Mouse (Mus musculus) kidney, postnatal 10 days (tissue): ENCODE results near the gene AI661453.
A peak's percentile ranks its signal among the peaks of the same experiment; 100 is the strongest.
"Not testable (repeated sequence)": the region's sequence is repeated elsewhere in the genome, so short reads cannot be mapped to it uniquely, and the experiment has no call there.

ENCODE experiments used
- DNase-seq: peaks from one replicate; pipeline ENCODE4 v3.0.0; 2021; ENCODE audit warnings: mixed read lengths

The AI661453 gene

GRCm38 (mm10) chr17:47468063-47468462, 31.6 kb downstream of the AI661453 start:
- no peak for DNase-seq

- peak; percentile 44 for DNase-seq
Observed at GRCm38 (mm10) chr17:47468466-47468865, 32.1 kb downstream of the AI661453 start.

- no peak for DNase-seq
Observed at GRCm38 (mm10) chr17:47469642-47470041, 33.2 kb downstream of the AI661453 start.

- no peak for DNase-seq
Observed at GRCm38 (mm10) chr17:47470121-47470520, 33.7 kb downstream of the AI661453 start.

GRCm38 (mm10) chr17:47470686-47471085, 34.3 kb downstream of the AI661453 start:
- DNase-seq, result peak; percentile 73

- DNase-seq, result no peak
Observed at GRCm38 (mm10) chr17:47472435-47473350, 36.3 kb downstream of the AI661453 start.

DNA sequence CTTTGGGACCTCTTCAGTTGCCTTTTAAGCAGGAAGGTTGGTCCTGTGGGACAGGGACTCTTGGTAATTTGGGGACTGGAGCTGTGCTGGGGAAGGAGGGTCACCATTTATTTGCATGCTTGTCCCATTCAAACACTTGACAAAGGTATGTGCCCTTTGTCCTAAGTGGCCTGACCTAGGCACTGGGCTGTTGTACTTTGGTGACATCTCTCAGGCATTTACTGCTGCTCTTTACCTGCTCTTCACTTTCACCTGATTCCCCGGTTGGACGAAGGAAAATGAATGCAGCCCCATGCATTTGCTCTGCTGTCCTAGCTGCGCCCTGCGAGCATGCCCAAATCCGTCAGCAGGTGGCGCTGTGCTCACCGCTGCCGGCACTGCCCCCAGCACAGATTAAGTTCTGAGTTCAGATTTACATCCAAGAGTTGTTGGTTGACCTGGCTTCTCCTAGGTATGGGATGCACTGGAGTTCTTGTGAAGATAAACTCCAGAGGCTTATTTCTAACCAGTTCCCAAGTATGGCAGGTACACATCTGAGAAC, 37.1 kb downstream of the AI661453 start:
- peak; percentile 74 for DNase-seq

GRCm38 (mm10) chr17:47474250-47474649, 37.8 kb downstream of the AI661453 start:
- DNase-seq, result no peak

DNA sequence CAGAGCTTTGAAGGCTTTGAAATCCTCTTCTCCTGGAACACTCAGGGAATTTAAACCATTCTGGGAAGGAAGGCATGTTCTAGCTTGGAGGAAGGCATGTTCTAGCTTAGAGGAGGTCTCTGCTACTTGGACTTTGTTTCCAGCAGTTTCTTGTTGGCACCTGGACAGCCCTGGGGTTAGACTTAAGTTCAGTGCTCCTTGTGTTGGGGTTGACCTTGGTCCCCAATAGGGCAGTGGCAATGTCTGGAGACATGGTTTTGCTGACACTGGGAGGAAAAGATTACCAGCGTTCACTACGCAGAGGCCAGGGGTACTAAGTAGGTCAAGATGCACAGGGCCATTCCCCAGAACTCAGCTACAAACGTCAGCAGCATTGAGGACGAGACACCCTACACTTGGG, 38.8 kb downstream of the AI661453 start:
- no peak for DNase-seq

DNA sequence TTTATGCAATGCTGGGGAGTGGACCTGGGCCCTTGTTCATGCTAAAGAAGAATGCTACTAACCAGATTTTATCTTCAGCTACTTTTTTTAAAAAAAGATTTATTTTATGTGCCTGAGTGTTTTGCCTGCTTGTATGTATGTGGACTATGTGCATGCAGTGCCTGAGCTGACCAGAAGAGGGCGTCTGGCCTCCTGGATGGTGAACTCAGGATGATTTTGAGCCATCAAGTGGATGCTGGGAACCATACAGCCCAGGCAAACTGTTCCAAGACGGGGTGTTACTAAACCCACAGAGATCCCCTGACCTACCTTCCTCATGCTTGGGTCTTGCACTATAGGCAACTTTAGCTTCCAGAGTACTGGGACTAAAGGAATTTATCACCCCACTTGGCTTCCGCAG, 39.3 kb downstream of the AI661453 start:
- no peak for DNase-seq

DNA sequence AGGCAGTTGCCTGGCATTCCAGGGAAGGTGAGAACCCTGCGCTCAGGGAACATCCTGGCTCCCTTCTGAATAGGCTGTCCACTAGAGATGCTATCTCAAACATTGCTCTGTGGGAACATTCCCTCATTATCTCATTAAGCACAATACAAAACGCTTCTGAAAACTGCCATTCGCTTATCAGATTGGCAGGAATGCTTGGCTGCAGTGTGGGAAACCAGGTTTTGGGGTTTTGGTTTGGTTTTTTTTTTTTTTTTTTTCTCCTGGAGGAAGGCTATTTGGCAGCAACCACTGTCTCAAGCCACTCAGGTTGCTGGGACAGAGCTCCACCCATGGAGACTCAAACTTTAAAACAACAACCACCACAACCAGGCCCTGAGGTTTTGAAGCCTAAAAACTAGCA, 43.5 kb downstream of the AI661453 start:
- DNase-seq, result no peak

DNA sequence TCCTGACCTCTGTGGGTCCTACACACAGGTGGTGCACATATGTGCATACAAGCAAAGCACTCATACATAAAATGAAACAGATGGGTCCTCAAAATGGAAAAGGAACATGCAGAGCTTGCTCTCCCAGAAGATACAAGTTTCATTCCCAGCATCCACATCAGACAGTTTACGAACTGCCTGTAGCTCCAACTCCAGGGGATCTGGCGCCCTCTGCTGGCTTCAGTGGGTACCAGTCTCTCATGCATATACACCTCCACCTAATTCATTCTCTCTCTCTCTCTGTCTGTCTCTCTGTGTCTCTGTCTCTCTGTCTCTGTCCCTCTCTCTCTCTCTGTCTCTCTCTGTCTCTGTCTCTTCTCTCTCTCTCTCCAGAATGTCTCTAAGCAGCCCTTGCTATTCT, 46.0 kb downstream of the AI661453 start:
- peak; percentile 87 for DNase-seq

- peak; percentile 61 for DNase-seq
Observed at GRCm38 (mm10) chr17:47484241-47484921, 48.0 kb downstream of the AI661453 start.

GRCm38 (mm10) chr17:47484993-47485392, 48.6 kb downstream of the AI661453 start:
- DNase-seq, result no peak

GRCm38 (mm10) chr17:47485791-47486190, 49.4 kb downstream of the AI661453 start:
- peak; percentile 46 for DNase-seq

DNA sequence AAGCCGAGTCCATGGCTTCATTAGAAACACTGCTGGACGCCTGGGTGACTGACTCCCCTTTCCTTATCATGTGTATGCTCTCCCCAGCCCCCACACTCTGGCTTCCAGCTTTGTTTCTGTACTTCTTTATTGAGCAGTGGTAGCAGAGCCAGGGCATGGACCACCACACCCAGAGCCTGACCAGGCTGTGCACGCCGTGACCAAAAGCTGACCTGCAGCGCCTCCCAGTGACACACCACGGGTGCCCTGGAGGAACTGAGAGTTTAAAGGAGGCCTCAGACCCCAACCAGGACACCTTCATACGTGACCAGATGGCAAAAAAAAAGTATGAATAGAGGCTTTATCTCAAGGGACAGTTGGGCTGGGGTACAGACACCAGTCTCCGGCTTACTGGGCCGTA, 54.4 kb downstream of the AI661453 start:
- DNase-seq, result no peak

GRCm38 (mm10) chr17:47492731-47493130, 56.3 kb downstream of the AI661453 start:
- DNase-seq, result no peak

DNA sequence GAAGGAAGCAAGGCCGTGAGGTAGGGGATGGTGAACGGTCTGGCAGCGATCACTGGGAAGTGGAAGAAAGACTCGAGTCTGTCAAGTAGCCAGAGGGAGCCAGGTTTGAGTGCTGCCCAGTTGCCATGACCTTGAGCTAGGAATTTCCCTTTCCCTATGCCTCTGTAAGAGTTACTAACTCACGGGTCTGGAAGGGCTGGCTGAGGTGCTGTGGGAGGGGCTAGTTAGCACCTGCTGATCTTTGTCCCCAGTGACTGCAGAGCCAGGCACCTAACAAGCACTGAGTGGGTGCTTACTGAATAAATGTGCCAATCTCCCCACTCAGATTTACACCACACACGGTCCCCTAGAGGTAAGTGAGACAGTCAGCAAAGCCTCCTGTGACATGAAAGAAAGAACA, 57.2 kb downstream of the AI661453 start:
- no peak for DNase-seq

DNA sequence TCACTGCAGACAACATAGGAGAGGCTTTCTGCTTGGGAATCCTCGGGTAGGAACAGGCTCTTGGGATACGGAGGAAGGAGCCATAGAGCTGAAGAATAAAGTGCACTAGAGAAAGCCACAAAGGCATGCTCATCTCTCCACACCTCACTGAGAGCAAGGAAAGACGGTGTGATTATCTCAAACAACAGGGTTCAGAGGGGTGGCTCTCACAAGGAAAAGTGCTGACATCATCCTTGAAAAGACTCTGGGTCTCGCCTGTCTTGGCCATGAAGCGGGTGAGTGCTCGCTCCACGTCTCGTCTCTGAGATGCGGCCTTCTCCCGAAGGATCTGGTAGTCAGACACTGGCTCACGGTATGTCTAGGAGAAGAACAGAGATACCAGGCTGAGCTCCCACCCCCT, 57.7 kb downstream of the AI661453 start:
- no peak for DNase-seq

- no peak for DNase-seq
Observed at GRCm38 (mm10) chr17:47501531-47501930, 65.1 kb downstream of the AI661453 start.

DNA sequence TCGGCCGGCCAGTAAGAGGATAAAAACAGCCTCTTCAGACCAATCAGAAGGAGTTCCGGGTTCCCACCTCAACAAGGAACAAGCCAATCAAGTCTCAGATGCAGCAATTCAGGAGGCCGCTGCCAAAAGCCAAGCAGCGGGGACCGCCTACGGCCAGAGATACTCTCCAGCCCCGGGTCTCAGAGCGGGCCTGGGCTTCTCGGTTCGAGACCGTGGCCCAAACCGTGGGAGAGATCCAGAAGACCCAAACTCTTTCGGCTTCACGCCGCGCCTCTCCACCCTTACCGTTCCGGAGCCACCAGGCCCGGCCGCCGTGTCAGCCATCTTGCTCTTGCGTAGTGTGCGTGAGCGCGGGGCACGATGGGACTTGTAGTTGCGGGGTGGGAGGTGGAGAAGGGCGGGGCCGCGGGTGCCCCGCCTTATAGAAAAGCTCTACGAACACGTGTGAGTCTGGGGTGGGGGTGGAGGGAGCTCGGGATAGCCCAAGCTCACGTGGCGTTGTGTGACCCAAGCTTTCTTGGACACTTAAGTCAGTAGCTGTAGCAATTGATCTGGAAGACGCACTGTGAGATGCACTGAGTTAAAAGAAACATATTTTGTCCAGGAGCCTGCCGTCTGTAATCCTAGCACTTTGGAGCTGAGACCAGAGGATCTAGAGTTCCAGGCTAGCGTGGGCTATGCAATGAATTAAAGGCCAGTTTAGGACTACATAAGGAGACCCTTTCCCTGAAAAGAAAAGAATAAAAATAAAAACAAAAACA, 65.7 kb downstream of the AI661453 start, which contains the start of gene Taf8:
Gene Taf8 (minus strand): TSS at position 347 of the 761 bp plus-strand sequence.
- DNase-seq, result peak; percentile 96

GRCm38 (mm10) chr17:47502707-47503045, 66.3 kb downstream of the AI661453 start:
- DNase-seq, result not testable (repeated sequence)

DNA sequence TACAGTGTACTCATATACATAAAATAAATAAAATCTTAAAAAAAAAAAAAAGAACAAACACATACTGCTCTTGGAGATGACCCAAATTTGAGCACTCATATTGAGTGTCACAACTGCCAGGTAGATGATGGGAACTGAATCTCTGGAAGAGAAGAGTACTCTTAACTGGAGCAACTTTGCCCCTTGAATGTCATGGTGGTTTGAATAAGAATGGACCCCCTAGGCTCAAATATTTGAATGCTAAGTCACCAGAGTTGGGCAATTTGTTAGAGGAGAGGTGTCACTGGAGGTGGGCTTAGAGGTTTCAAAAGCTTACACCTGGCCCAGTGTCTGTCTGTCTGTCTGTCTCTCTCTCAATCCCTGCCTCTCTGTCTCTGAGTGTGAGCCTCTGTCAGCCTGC, 67.3 kb downstream of the AI661453 start:
- DNase-seq, result no peak
